Mouse (Mus musculus) neural tube, embryonic 14.5 days (tissue): ENCODE data around the gene Oprm1. TPM values are rescaled to one million over a fixed set of nuclear protein-coding genes. Genes with fewer than 3 reads are reported as not detected.

Experiments
- ATAC-seq: fragments of 200-750 bp; cut with Nextera tagmentation; 2 replicates; pipeline ENCODE4 v1.8.0; 2017; ENCODE audit warnings: low read depth, mild to moderate bottlenecking, moderate TSS enrichment, moderate library complexity
- H3K27ac ChIP-seq: fragments of 300-500 bp; sonication (generic); 2 replicates; pipeline ENCODE4 v1.5.1; 2014; ENCODE audit warnings: low read depth, mild to moderate bottlenecking, control low read depth, low read length, moderate library complexity, mixed read lengths
- H3K27me3 ChIP-seq: fragments of 300-500 bp; sonication (generic); 2 replicates; pipeline ENCODE4 v1.6.1; 2014; ENCODE audit warnings: low read length; ENCODE audit not compliant: control insufficient read depth, insufficient read depth
- H3K36me3 ChIP-seq: fragments of 300-500 bp; sonication (generic); 2 replicates; pipeline ENCODE4 v1.6.1; 2014; ENCODE audit warnings: low read length, mixed read lengths; ENCODE audit not compliant: control insufficient read depth, insufficient read depth
- H3K4me1 ChIP-seq: fragments of 300-500 bp; sonication (generic); 2 replicates; pipeline ENCODE4 v1.6.1; 2014; ENCODE audit warnings: low read length; ENCODE audit not compliant: control insufficient read depth, insufficient read depth
- H3K4me2 ChIP-seq: fragments of 300-500 bp; sonication (generic); 2 replicates; pipeline ENCODE4 v1.6.1; 2014; ENCODE audit warnings: mild to moderate bottlenecking, low read depth, low read length, control low read depth
- H3K4me3 ChIP-seq: fragments of 300-500 bp; sonication (generic); 2 replicates; pipeline ENCODE4 v1.5.1; 2014; ENCODE audit warnings: low read depth, low read length, control low read depth, mixed read lengths
- H3K9ac ChIP-seq: fragments of 300-500 bp; sonication (generic); replicated peaks from 2 replicates; pipeline ENCODE4 v1.6.1; 2014; ENCODE audit warnings: low read depth, mild to moderate bottlenecking, control low read depth, low read length, mixed read lengths
- H3K9me3 ChIP-seq: fragments of 300-500 bp; sonication (generic); 2 replicates; pipeline ENCODE4 v1.6.1; 2016; ENCODE audit warnings: low read length; ENCODE audit not compliant: control insufficient read depth
- WGBS: fragments of 180-500 bp; shearing (Covaris S2); extraction: QIAGEN DNeasy Blood & Tissue Kit; methylation state at CpG from one replicate; pipeline ENCODE4 v1.1.7; 2014; 5-methylcytosine and 5-hydroxymethylcytosine counted together
- polyA plus RNA-seq: library from polyadenylated mRNA; unstranded; fragments of >200 nt; fragmentation: Nextera tagmentation; extraction: Ambion mirVana; gene quantifications from 2 replicates; pipeline ENCODE4 v1.2.1, GENCODE M21; 2014

Gene Oprm1
- polyA plus RNA-seq, 1 experiment from 2014 or later = 5.1 TPM

DNA sequence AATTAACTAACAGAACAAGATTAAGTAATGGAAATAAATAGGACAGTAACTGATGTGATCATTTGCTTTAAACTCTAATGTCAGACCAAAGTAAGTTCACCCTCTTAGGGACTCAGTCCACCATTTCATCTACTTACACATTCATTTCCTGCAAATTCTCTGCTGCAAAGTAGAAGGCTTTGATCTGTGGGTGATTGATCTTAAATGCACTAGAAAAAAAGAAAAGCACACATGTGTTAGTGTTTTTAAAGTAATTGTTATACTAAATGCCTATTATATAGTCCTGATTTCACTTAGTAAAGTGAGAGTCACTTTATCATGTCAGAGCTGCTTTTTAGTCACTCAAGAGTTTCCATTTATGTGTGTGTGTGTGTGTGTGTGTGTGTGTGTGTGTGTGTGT, 196.2 kb downstream of the Oprm1 start:
- H3K9ac ChIP-seq = no peak overlapping the region
- H3K4me3 ChIP-seq = no peak overlapping the region
- no peak for ATAC-seq
- no peak overlapping the region for H3K27ac ChIP-seq
- H3K4me1 ChIP-seq = no peaks in the 10 kb centered on the region
- no peaks in the 10 kb centered on the region for H3K36me3 ChIP-seq
- H3K9me3 ChIP-seq = no peaks in the 10 kb centered on the region
- no peak overlapping the region for H3K4me2 ChIP-seq
- no peaks in the 10 kb centered on the region for H3K27me3 ChIP-seq

DNA sequence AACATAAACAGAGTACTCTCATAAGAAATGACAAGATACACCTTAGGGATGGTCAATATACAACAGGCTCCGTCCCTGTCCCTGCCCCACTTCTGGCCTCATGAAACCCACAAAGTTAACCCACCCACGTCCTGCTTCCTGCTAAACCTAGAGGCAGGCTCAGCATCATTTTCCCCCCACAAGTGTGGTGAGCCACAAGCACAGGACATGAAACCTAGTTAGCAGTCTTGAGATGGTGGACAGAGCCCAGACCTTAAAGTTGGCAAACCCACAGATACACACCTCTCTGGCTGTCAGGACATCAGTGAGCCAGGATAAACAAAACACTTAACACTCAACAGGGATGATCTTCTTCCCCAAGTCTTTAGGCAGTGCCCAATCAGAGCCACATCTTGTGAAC, 198.1 kb downstream of the Oprm1 start:
- no peak overlapping the region for H3K4me2 ChIP-seq
- 92% methylated on average over 2 of the region's 2 CpGs for WGBS
- H3K9ac ChIP-seq = no peak overlapping the region
- H3K4me3 ChIP-seq = no peak overlapping the region
- no peak overlapping the region for H3K27ac ChIP-seq
- H3K27me3 ChIP-seq = no peaks in the 10 kb centered on the region
- no peaks in the 10 kb centered on the region for H3K4me1 ChIP-seq
- no peak for ATAC-seq
- no peaks in the 10 kb centered on the region for H3K36me3 ChIP-seq
- no peaks in the 10 kb centered on the region for H3K9me3 ChIP-seq

GRCm38 (mm10) chr10:6958791-6959190, 200.5 kb downstream of the Oprm1 start:
- peak overlapping the region; percentile 10; the same call in 1 of the 2 replicates for H3K27ac ChIP-seq
- 76% methylated on average over 5 of the region's 5 CpGs for WGBS
- no peak for ATAC-seq

GRCm38 (mm10) chr10:6967588-6968242, 209.4 kb downstream of the Oprm1 start:
- no peaks in the 10 kb centered on the region for H3K9me3 ChIP-seq
- WGBS = 74% methylated on average over 8 of the region's 8 CpGs
- no peaks in the 10 kb centered on the region for H3K27me3 ChIP-seq
- H3K27ac ChIP-seq = no peak overlapping the region
- no peaks in the 10 kb centered on the region for H3K4me1 ChIP-seq
- H3K4me3 ChIP-seq = no peak overlapping the region
- no peak overlapping the region for H3K9ac ChIP-seq
- peak; percentile 34; the same call in 1 of the 2 replicates for ATAC-seq
- no peaks in the 10 kb centered on the region for H3K36me3 ChIP-seq
- H3K4me2 ChIP-seq = no peak overlapping the region

More at GRCm38 (mm10) chr10:6958791-6959190, 200.5 kb downstream of the Oprm1 start:
- H3K9ac ChIP-seq = no peak overlapping the region
- H3K4me3 ChIP-seq = no peak overlapping the region
- H3K36me3 ChIP-seq = no peaks in the 10 kb centered on the region
- no peaks in the 10 kb centered on the region for H3K27me3 ChIP-seq
- no peak overlapping the region for H3K4me2 ChIP-seq
- H3K4me1 ChIP-seq = no peaks in the 10 kb centered on the region
- H3K9me3 ChIP-seq = no peaks in the 10 kb centered on the region

DNA sequence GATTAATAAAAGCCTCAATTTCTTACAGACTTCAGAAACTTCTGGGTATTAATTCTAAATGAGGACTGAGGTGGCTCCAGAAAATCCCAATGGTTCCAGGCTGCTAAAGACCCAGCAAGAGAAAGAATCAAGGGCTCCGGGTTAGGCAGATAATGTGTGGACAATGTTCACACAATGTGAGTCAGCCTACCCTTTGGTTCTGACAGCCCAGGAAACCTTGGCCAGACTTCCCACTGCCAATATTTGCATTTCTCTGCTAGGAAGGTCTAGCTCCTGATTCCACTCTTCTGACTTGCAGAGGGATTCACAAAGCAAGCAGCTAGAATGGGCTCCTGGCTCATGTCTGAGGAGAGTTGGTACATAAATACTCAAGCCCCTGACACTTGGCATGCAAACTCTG, 210.0 kb downstream of the Oprm1 start:
- H3K9ac ChIP-seq = no peak overlapping the region
- no peak for ATAC-seq
- 81% methylated on average over 1 of the region's 1 CpGs for WGBS
- H3K27me3 ChIP-seq = no peaks in the 10 kb centered on the region
- no peaks in the 10 kb centered on the region for H3K9me3 ChIP-seq
- H3K36me3 ChIP-seq = no peaks in the 10 kb centered on the region
- no peak overlapping the region for H3K4me2 ChIP-seq
- H3K27ac ChIP-seq = no peak overlapping the region
- no peaks in the 10 kb centered on the region for H3K4me1 ChIP-seq
- no peak overlapping the region for H3K4me3 ChIP-seq

DNA sequence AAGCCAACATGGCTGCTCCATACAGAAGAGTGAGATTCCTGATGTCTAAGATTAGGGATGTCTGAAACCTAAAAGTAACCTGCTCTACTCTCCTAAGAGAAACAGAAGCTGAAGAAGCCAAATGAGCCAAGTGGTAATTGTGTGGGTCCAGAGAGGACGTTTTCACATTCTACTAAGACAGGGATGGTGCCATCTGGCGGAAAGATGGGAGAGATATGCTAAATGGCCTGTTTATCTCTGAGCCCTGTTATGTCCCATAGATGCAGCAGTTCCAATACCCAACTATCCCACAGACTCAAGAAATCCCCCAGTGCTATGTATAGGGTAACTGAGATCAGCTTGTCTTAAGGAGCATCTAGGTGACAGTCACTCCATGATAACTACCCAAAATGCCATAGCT, 219.5 kb downstream of the Oprm1 start:
- Histone ChIP-seq H3K9me3 (no peaks in the 10 kb centered on the region), H3K4me1 (no peaks in the 10 kb centered on the region), H3K9ac (no peak overlapping the region), H3K4me2 (no peak overlapping the region), H3K27me3 (no peaks in the 10 kb centered on the region), H3K36me3 (no peaks in the 10 kb centered on the region), H3K4me3 (no peak overlapping the region), H3K27ac (no peak overlapping the region)
- WGBS = 73% methylated on average over 2 of the region's 2 CpGs
- ATAC-seq = no peak

- H3K4me2 ChIP-seq = peak overlapping the region; percentile 26; the same call in 1 of the 2 replicates
- peak; percentile 39; the same call in 1 of the 2 replicates for ATAC-seq
These were observed 220.4 kb downstream of the Oprm1 start for GRCm38 (mm10) chr10:6978733-6979132.

GRCm38 (mm10) chr10:6979216-6979615, 220.9 kb downstream of the Oprm1 start:
- no peaks in the 10 kb centered on the region for H3K4me1 ChIP-seq
- H3K4me2 ChIP-seq = peak overlapping the region; percentile 37; the same call in 1 of the 2 replicates
- no peaks in the 10 kb centered on the region for H3K27me3 ChIP-seq
- ATAC-seq = peak; percentile 68
- 53% methylated on average over 7 of the region's 7 CpGs for WGBS
- no peak overlapping the region for H3K27ac ChIP-seq
- no peaks in the 10 kb centered on the region for H3K36me3 ChIP-seq
- H3K4me3 ChIP-seq = no peak overlapping the region; the same call in 1 of the 2 replicates
- no peak overlapping the region for H3K9ac ChIP-seq
- H3K9me3 ChIP-seq = no peaks in the 10 kb centered on the region

More at GRCm38 (mm10) chr10:6978733-6979132, 220.4 kb downstream of the Oprm1 start:
- 86% methylated on average over 1 of the region's 1 CpGs for WGBS
- Histone ChIP-seq H3K9ac (no peak overlapping the region), H3K27ac (no peak overlapping the region), H3K9me3 (no peaks in the 10 kb centered on the region), H3K4me3 (no peak overlapping the region), H3K36me3 (no peaks in the 10 kb centered on the region), H3K4me1 (no peaks in the 10 kb centered on the region), H3K27me3 (no peaks in the 10 kb centered on the region)

DNA sequence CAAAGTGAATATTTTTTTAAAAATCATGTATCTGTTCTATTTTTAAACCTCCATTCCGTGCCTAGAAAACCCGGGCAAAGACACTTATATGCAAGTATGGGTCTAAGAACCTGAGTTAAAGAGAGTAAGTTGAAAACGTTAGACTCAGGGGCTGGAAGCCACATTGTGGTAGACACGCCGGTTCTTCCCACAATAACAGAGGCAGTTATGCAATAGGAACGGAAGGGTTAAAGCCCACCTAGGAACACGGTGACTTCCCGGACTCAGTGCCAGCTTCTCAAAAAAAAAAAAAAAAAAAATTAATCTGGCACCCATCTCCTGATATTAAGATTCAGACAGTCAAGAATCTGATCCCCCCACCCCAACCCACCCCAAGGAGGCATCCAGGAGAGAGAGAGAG, 221.5 kb downstream of the Oprm1 start:
- peak overlapping the region; percentile 37 for H3K4me2 ChIP-seq
- H3K36me3 ChIP-seq = no peaks in the 10 kb centered on the region
- ATAC-seq = peak; percentile 42; the same call in 1 of the 2 replicates
- H3K9ac ChIP-seq = no peak overlapping the region
- H3K27ac ChIP-seq = no peak overlapping the region
- no peaks in the 10 kb centered on the region for H3K27me3 ChIP-seq
- peak overlapping the region; percentile 19 for H3K4me3 ChIP-seq
- 46% methylated on average over 8 of the region's 8 CpGs for WGBS
- H3K9me3 ChIP-seq = no peaks in the 10 kb centered on the region
- no peaks in the 10 kb centered on the region for H3K4me1 ChIP-seq
